Mouse (Mus musculus): ENCODE results near the gene Kmt5b.

DNA sequence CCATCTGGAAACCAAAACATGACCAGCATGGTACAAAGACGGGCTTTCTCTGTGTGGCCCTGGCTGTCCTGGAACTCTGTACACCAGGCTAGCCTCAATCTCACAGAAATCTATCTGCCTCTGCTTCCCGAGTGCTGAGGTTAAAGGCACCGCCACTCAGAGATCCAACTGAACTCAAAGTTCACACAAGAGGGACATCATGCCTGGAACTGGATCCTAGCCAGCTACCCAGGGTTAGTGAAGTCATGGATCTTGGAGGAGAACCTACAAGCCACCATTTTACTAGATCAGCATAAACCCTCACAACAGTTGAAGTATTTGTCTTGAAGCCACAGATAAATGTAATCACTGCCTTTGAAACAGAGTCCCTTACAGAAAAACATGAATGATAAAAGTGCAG, 31.2 kb upstream of the Kmt5b start:
- TF ChIP-seq ZNF384 (IDR thresholded peaks at IDR 0.05; ENCODE audit: low read depth, low read length) (no peak), HCFC1 (IDR thresholded peaks at IDR 0.05; ENCODE audit: borderline replicate concordance, insufficient read depth, low read length) (no peak), ZC3H11A (IDR thresholded peaks at IDR 0.05; ENCODE audit: borderline replicate concordance, low read depth, low read length) (no peak), CHD2 (IDR thresholded peaks at IDR 0.05; ENCODE audit: low read depth, low read length) (no peak), MAFK (IDR thresholded peaks at IDR 0.05; ENCODE audit: insufficient read depth, low read depth, low read length) (no peak)
